Mouse (Mus musculus): ENCODE measurements at regions not wholly inside any gene's neighbourhood (a gene's known extent, or its start where the extent isn't known, plus 50 kb on each side); places are given as distances from the start of the nearest gene placed in this dataset.

DNA sequence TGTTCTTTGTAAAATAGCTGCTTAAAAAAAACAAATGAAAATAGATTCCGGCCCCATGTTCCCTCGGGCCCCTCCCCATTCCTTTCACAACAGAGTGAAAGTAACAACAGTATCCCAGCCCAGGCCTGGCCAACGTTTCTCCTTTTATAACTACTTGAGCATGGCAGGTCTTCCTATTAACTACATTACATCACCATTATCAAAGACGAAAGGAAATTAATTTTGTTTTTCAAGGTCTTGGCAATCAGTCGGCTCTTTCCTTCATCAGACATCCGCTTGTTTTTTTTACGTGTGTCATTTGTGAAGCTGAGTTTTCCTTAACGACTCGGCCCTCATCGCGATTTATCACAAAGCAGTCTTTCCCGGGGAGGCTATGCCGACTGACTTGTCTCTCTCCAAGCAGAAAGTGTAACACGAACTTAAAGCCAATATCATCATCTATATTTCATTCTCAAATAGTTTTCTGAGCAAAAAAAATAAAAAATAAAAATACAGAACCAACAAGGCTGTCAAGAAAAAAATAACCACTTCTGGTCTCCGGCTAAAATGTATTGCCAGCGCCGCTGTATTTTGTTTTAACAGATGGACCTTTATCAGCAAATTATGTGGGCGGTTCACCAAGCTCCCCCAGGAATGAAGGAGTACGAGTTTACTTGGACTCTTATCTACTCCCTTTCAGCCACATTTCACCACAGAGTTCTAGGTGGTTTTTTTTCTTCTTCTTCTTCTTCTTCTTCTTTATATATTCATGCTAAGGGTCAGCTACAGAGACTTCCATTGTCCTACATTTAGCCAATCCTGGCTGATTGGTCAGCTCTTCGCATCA, 89.9 kb upstream of the Cdkn3 start:
- no peaks in the 10 kb centered on the region for H3K4me1 ChIP-seq (ENCODE audit: control insufficient read depth, insufficient read depth, low read length)
- WGBS = 91% methylated on average over 20 of the region's 20 CpGs
- no peak overlapping the region for H3K4me3 ChIP-seq (replicated peaks; ENCODE audit: low read depth, low read length)
- DNase-seq (no peak), ATAC-seq (ENCODE audit: low FRiP score, low TSS enrichment) (no peak)
- no peaks in the 10 kb centered on the region for H3K27me3 ChIP-seq (ENCODE audit: control insufficient read depth, insufficient read depth, low read length)
- no peak overlapping the region for H3K9ac ChIP-seq (replicated peaks; ENCODE audit: low read length)
- no peak overlapping the region for H3K4me2 ChIP-seq (ENCODE audit: low read length)
- no peak overlapping the region for H3K27ac ChIP-seq (replicated peaks; ENCODE audit: low read depth, low read length)
- no peaks in the 10 kb centered on the region for H3K9me3 ChIP-seq (ENCODE audit: control insufficient read depth, low read length)
- no peaks in the 10 kb centered on the region for H3K36me3 ChIP-seq (ENCODE audit: control insufficient read depth, insufficient read depth, low read length)

DNA sequence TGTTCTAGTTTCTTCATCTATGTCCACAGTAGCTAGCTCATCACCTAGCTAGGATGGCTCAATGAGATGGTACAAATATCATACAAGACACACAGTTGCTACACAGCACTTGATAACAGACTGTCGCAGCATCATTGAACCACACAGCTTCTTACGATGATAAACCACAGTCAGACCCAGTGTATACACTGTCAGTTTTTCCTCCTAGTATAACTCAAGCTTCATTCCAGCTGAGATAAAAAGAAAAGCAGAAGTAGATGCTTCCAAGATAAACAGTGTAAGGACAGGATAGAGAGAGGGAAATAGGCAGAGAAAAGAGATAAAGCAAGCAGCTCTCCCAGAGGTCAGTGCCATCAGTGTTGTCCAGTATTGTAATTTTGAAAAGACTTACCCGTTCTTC, 92.1 kb upstream of the Cdkn3 start:
- no peak overlapping the region for H3K27ac ChIP-seq (replicated peaks; ENCODE audit: low read depth, low read length)
- no peak overlapping the region for H3K9ac ChIP-seq (replicated peaks; ENCODE audit: low read length)
- no peaks in the 10 kb centered on the region for H3K9me3 ChIP-seq (ENCODE audit: control insufficient read depth, low read length)
- H3K27me3 ChIP-seq (ENCODE audit: control insufficient read depth, insufficient read depth, low read length) = no peaks in the 10 kb centered on the region
- H3K4me1 ChIP-seq (ENCODE audit: control insufficient read depth, insufficient read depth, low read length) = no peaks in the 10 kb centered on the region
- no peak for DNase-seq
- no peak overlapping the region for H3K4me2 ChIP-seq (ENCODE audit: low read length)
- 87% methylated on average over 3 of the region's 3 CpGs for WGBS
- no peak overlapping the region for H3K4me3 ChIP-seq (replicated peaks; ENCODE audit: low read depth, low read length)
- ATAC-seq (ENCODE audit: low FRiP score, low TSS enrichment) = no peak
- no peaks in the 10 kb centered on the region for H3K36me3 ChIP-seq (ENCODE audit: control insufficient read depth, insufficient read depth, low read length)

GRCm38 (mm10) chr14:46664305-46664704, 96.0 kb upstream of the Cdkn3 start:
- Histone ChIP-seq H3K4me2 (ENCODE audit: low read length) (no peak overlapping the region), H3K27me3 (ENCODE audit: control insufficient read depth, insufficient read depth, low read length) (no peaks in the 10 kb centered on the region), H3K27ac (replicated peaks; ENCODE audit: low read depth, low read length) (no peak overlapping the region), H3K4me1 (ENCODE audit: control insufficient read depth, insufficient read depth, low read length) (peaks cover 10% of the 10 kb centered on the region), H3K9me3 (ENCODE audit: control insufficient read depth, low read length) (no peaks in the 10 kb centered on the region), H3K36me3 (ENCODE audit: control insufficient read depth, insufficient read depth, low read length) (no peaks in the 10 kb centered on the region), H3K9ac (replicated peaks; ENCODE audit: low read length) (no peak overlapping the region), H3K4me3 (replicated peaks; ENCODE audit: low read depth, low read length) (no peak overlapping the region)
- WGBS = 77% methylated on average over 6 of the region's 6 CpGs
- no peak for DNase-seq
- no peak for ATAC-seq (ENCODE audit: low FRiP score, low TSS enrichment)

DNA sequence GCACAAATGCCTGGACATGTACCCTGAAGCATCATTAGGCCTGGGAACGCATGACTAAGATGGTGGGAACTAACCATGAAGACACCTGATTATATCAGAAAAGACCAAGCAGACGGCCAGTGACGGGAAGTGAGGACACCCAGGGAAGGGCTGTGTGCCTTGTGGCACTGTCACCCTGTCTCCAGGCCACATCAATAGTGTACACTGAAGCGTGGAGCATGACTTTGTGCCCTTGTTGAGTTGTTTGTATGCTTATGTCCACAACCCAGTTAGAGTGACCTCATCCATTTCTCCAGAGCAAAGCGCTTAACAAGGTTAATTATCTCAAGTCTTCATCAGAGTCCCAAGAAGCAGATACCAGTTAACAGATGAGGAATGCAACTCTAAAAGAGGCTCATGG, 96.8 kb upstream of the Cdkn3 start:
- H3K4me1 ChIP-seq (ENCODE audit: control insufficient read depth, insufficient read depth, low read length) = peaks cover 10% of the 10 kb centered on the region
- no peak overlapping the region for H3K9ac ChIP-seq (replicated peaks; ENCODE audit: low read length)
- ATAC-seq (ENCODE audit: low FRiP score, low TSS enrichment) (no peak), DNase-seq (no peak)
- no peak overlapping the region for H3K4me2 ChIP-seq (ENCODE audit: low read length)
- no peaks in the 10 kb centered on the region for H3K36me3 ChIP-seq (ENCODE audit: control insufficient read depth, insufficient read depth, low read length)
- H3K27me3 ChIP-seq (ENCODE audit: control insufficient read depth, insufficient read depth, low read length) = no peaks in the 10 kb centered on the region
- 78% methylated on average over 5 of the region's 5 CpGs for WGBS
- no peaks in the 10 kb centered on the region for H3K9me3 ChIP-seq (ENCODE audit: control insufficient read depth, low read length)
- H3K27ac ChIP-seq (replicated peaks; ENCODE audit: low read depth, low read length) = no peak overlapping the region
- no peak overlapping the region for H3K4me3 ChIP-seq (replicated peaks; ENCODE audit: low read depth, low read length)

- no peak overlapping the region for H3K4me3 ChIP-seq (replicated peaks; ENCODE audit: low read depth, low read length)
- ATAC-seq (ENCODE audit: low FRiP score, low TSS enrichment) (peak; percentile 61; the same call in 1 of the 2 replicates), DNase-seq (peak; percentile 30)
- no peaks in the 10 kb centered on the region for H3K27me3 ChIP-seq (ENCODE audit: control insufficient read depth, insufficient read depth, low read length)
- H3K4me1 ChIP-seq (ENCODE audit: control insufficient read depth, insufficient read depth, low read length) = peaks cover 10% of the 10 kb centered on the region
- no peaks in the 10 kb centered on the region for H3K36me3 ChIP-seq (ENCODE audit: control insufficient read depth, insufficient read depth, low read length)
- WGBS = 3% methylated on average over 9 of the region's 9 CpGs
- no peak overlapping the region for H3K9ac ChIP-seq (replicated peaks; ENCODE audit: low read length)
- no peaks in the 10 kb centered on the region for H3K9me3 ChIP-seq (ENCODE audit: control insufficient read depth, low read length)
- no peak overlapping the region for H3K27ac ChIP-seq (replicated peaks; ENCODE audit: low read depth, low read length)
- H3K4me2 ChIP-seq (ENCODE audit: low read length) = no peak overlapping the region
Observed at GRCm38 (mm10) chr14:46661792-46662545, 98.4 kb upstream of the Cdkn3 start.

DNA sequence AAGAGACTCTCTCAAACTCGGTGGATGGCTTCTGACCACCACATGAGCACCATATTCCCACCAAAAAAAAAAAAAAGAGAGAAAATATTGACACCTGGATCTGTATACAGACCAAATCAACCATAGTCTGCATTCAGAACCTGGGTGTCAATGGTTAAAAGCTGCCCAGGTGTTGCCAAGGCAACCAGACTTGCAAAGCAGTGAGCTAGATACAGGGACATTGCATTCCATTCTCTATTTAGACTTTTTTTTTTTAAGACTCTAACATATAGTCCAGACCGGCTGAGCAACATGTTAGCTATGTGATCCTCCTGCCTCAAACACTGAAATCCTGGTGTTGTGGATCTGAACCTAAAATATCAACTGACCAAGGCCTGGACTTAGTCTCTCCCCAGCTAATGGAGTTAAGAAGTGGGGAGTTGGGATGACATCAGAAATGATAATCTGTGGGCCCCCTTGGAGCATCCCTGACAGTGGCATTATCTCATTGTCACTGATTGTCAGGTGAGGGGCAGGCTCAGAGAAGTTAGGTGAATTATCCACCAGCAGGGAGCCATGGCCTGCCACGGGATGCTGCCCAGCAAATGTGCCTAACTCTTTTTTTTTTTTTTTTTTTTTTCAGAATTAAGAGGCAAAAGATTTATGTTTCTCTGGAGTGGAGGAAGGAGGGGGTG, 99.1 kb upstream of the Cdkn3 start:
- H3K4me2 ChIP-seq (ENCODE audit: low read length) = no peak overlapping the region
- 16% methylated on average over 3 of the region's 3 CpGs for WGBS
- H3K27me3 ChIP-seq (ENCODE audit: control insufficient read depth, insufficient read depth, low read length) = no peaks in the 10 kb centered on the region
- DNase-seq (peak; percentile 74), ATAC-seq (ENCODE audit: low FRiP score, low TSS enrichment) (peak; percentile 40; the same call in 1 of the 2 replicates)
- no peaks in the 10 kb centered on the region for H3K36me3 ChIP-seq (ENCODE audit: control insufficient read depth, insufficient read depth, low read length)
- H3K27ac ChIP-seq (replicated peaks; ENCODE audit: low read depth, low read length) = no peak overlapping the region
- H3K4me1 ChIP-seq (ENCODE audit: control insufficient read depth, insufficient read depth, low read length) = peaks cover 10% of the 10 kb centered on the region
- no peak overlapping the region for H3K9ac ChIP-seq (replicated peaks; ENCODE audit: low read length)
- no peaks in the 10 kb centered on the region for H3K9me3 ChIP-seq (ENCODE audit: control insufficient read depth, low read length)
- H3K4me3 ChIP-seq (replicated peaks; ENCODE audit: low read depth, low read length) = no peak overlapping the region

- Histone ChIP-seq H3K4me3 (replicated peaks; ENCODE audit: low read depth, low read length) (no peak overlapping the region), H3K36me3 (ENCODE audit: control insufficient read depth, insufficient read depth, low read length) (no peaks in the 10 kb centered on the region), H3K9ac (replicated peaks; ENCODE audit: low read length) (no peak overlapping the region), H3K27ac (replicated peaks; ENCODE audit: low read depth, low read length) (no peak overlapping the region), H3K4me2 (ENCODE audit: low read length) (no peak overlapping the region), H3K9me3 (ENCODE audit: control insufficient read depth, low read length) (no peaks in the 10 kb centered on the region), H3K4me1 (ENCODE audit: control insufficient read depth, insufficient read depth, low read length) (peaks cover 10% of the 10 kb centered on the region), H3K27me3 (ENCODE audit: control insufficient read depth, insufficient read depth, low read length) (no peaks in the 10 kb centered on the region)
- ATAC-seq (ENCODE audit: low FRiP score, low TSS enrichment) = no peak
- DNase-seq = no peak
- whole genome bisulfite sequencing = 65% methylated on average over 4 of the region's 4 CpGs
Observed at GRCm38 (mm10) chr14:46659365-46659764, 101.0 kb upstream of the Cdkn3 start.

DNA sequence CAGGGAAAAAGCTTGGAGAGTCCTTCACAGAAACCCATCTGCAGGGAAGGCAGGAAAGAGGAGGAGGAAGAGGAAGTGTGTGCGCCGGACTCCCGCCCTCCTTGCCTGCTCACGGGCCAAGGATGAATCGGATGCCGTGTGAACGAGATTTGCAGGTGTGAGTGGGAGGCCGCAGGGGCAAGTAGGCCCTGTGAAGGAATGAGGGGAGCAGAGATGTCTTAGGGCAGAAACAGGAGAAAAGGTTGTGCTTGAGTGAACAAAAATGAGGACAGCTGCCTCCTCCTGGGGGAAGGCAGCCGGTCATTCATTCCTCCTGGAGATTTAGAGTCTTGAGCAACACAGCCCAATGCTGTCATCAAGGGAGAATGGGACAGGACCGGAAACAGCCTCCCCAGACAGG, 104.1 kb upstream of the Cdkn3 start:
- Histone ChIP-seq H3K4me1 (ENCODE audit: control insufficient read depth, insufficient read depth, low read length) (no peaks in the 10 kb centered on the region; the same call in 1 of the 2 replicates), H3K4me3 (replicated peaks; ENCODE audit: low read depth, low read length) (no peak overlapping the region), H3K27me3 (ENCODE audit: control insufficient read depth, insufficient read depth, low read length) (no peaks in the 10 kb centered on the region), H3K36me3 (ENCODE audit: control insufficient read depth, insufficient read depth, low read length) (no peaks in the 10 kb centered on the region), H3K4me2 (ENCODE audit: low read length) (no peak overlapping the region), H3K9me3 (ENCODE audit: control insufficient read depth, low read length) (no peaks in the 10 kb centered on the region), H3K27ac (replicated peaks; ENCODE audit: low read depth, low read length) (no peak overlapping the region), H3K9ac (replicated peaks; ENCODE audit: low read length) (no peak overlapping the region)
- no peak for DNase-seq
- 72% methylated on average over 10 of the region's 10 CpGs for WGBS
- ATAC-seq (ENCODE audit: low FRiP score, low TSS enrichment) = no peak

All from midbrain, embryonic 14.5 days (tissue).